Mouse (Mus musculus) cortical plate, adult 2 months (tissue): ENCODE measurements at regions not wholly inside any gene's neighbourhood (a gene's known extent, or its start where the extent isn't known, plus 50 kb on each side); places are given as distances from the start of the nearest gene placed in this dataset.

Source experiments
- CTCF ChIP-seq: fragments of 200-500 bp; IDR thresholded peaks from 2 replicates; pipeline ENCODE4 v1.5.1; 2011; ENCODE audit warnings: mild to moderate bottlenecking, control low read depth, low read length; ENCODE audit not compliant: insufficient read depth; ENCODE audit errors: extremely low read depth
- POLR2A ChIP-seq: fragments of 200-500 bp; IDR thresholded peaks from 2 replicates; pipeline ENCODE4 v1.6.1; 2011; ENCODE audit warnings: mild to moderate bottlenecking, low read length, control low read depth; ENCODE audit not compliant: insufficient read depth; ENCODE audit errors: extremely low read depth

DNA sequence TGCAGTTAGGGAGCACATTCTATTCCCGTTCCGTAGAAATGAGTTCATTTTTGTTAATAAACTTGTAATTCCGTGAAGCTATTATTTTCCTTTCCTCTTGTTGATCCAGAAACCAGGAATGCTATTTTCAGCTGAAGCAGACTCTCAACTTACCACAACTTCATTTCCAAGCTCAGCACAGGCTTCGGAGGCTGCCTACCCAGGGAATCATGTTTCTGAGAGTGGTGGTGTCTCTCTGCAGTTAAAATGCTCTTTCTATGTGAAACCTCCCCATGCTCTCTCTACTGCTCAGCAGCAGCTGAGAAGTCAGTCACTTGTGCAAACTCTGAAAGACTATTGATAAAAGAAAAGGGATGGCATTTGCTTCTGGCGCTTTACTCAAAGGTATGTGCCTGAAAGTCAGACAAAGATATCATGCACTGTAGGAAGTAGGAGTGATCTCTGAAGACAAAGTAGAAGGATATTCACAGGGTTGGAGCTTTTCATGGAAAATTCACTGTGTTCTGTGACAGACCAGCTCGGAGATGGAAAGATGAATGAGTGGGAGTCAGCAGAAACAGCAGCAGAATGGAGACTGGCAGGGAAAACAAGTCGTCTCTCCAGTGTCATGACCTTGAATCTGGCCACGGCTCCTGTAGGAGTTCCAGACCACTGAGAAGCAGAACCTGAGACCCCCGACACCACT lies 748.8 kb upstream of the Apob start:
- no peak for TF ChIP-seq CTCF
- no peak for TF ChIP-seq POLR2A
